Comparison of ENCODE assay signal across 8 mouse cellular contexts in genomic region chr7:84150361-84151000, GRCm38 (mm10). TPM values are rescaled to one million over a fixed set of nuclear protein-coding genes. Genes with fewer than 3 reads are reported as not detected.
A peak's percentile ranks its signal among the peaks of the same experiment; 100 is the strongest.
DNase-seq lines count a peak whose midpoint lies in the region; ATAC-seq and TF ChIP-seq lines count a peak whose summit lies in the region.

No protein-coding gene starts in this region.

- H3K4me1 ChIP-seq in spleen, adult 2 months (ENCODE audit: control insufficient read depth, insufficient read depth, insufficient read length): peaks cover 2% of the 10 kb centered on the region; the same call in 1 of the 2 replicates
- H3K4me1 ChIP-seq in forebrain, embryonic 14.5 days (ENCODE audit: control insufficient read depth, insufficient read depth, low read length): peaks cover 38% of the 10 kb centered on the region
- peaks cover 14% of the 10 kb centered on the region; the same call in 1 of the 2 replicates for H3K4me1 ChIP-seq in limb, embryonic 15.5 days
- peaks cover 9% of the 10 kb centered on the region for H3K4me1 ChIP-seq in stomach, embryonic 15.5 days

- H3K9ac ChIP-seq in forebrain, embryonic 14.5 days (ENCODE audit: low read length): peak overlapping the region; percentile 96
- peak overlapping the region; percentile 89 for H3K9ac ChIP-seq in limb, embryonic 15.5 days
- H3K9ac ChIP-seq in stomach, embryonic 15.5 days: peak overlapping the region; percentile 97; the same call in 1 of the 2 replicates

- H3K36me3 ChIP-seq in spleen, adult 2 months (ENCODE audit: control insufficient read depth, insufficient read depth, low read length): no peaks in the 10 kb centered on the region
- peaks cover 6% of the 10 kb centered on the region; the same call in 1 of the 2 replicates for H3K36me3 ChIP-seq in forebrain, embryonic 14.5 days (ENCODE audit: control insufficient read depth, insufficient read depth, low read length)
- H3K36me3 ChIP-seq in limb, embryonic 15.5 days: 0 out of 2 replicates have a peak, but pooled peaks cover 6% of the 10 kb centered on the region
- H3K36me3 ChIP-seq in stomach, embryonic 15.5 days: 0 out of 2 replicates have a peak, but pooled peaks cover 2% of the 10 kb centered on the region

- 17% methylated on average over 13 of the region's 13 CpGs for WGBS in spleen, adult 2 months
- WGBS in forebrain, embryonic 14.5 days: 7% methylated on average over 13 of the region's 13 CpGs
- WGBS in limb, embryonic 15.5 days: 7% methylated on average over 13 of the region's 13 CpGs
- WGBS in stomach, embryonic 15.5 days: 10% methylated on average over 13 of the region's 13 CpGs

- H3K9me3 ChIP-seq in forebrain, embryonic 14.5 days (replicated peaks; ENCODE audit: control insufficient read depth, low read length): no peaks in the 10 kb centered on the region
- no peaks in the 10 kb centered on the region for H3K9me3 ChIP-seq in limb, embryonic 15.5 days
- H3K9me3 ChIP-seq in stomach, embryonic 15.5 days: no peaks in the 10 kb centered on the region

- H3K27ac ChIP-seq in spleen, adult 2 months (ENCODE audit: insufficient read depth, low read length): no peak overlapping the region
- H3K27ac ChIP-seq in forebrain, embryonic 14.5 days (ENCODE audit: low read depth, low read length): no peak overlapping the region
- H3K27ac ChIP-seq in limb, embryonic 15.5 days: peak overlapping the region; percentile 90; the same call in 1 of the 2 replicates
- peak overlapping the region; percentile 94 for H3K27ac ChIP-seq in stomach, embryonic 15.5 days

- no peak for ATAC-seq in forebrain, embryonic 14.5 days
- no peak for ATAC-seq in limb, embryonic 15.5 days (ENCODE audit: insufficient number of reproducible peaks, low FRiP score, low TSS enrichment, low read depth)
- ATAC-seq in stomach, embryonic 15.5 days (ENCODE audit: insufficient read depth, low FRiP score, low read depth): no peak

- no peak for TF ChIP-seq CTCF in spleen, adult 2 months (IDR thresholded peaks at IDR 0.05; ENCODE audit: extremely low read depth, insufficient read depth, insufficient read length, insufficient replicate concordance)

- TF ChIP-seq POLR2A in spleen, adult 2 months (IDR thresholded peaks at IDR 0.05; ENCODE audit: low read depth, low read length): no peak

- H3K4me2 ChIP-seq in forebrain, embryonic 14.5 days (ENCODE audit: low read length): peak overlapping the region; percentile 96
- H3K4me2 ChIP-seq in limb, embryonic 15.5 days: peak overlapping the region; percentile 87
- H3K4me2 ChIP-seq in stomach, embryonic 15.5 days: peak overlapping the region; percentile 76

- H3K27me3 ChIP-seq in spleen, adult 2 months (ENCODE audit: control insufficient read depth, insufficient read depth, low read length): peaks cover 1% of the 10 kb centered on the region; the same call in 1 of the 2 replicates
- H3K27me3 ChIP-seq in forebrain, embryonic 14.5 days (replicated peaks; ENCODE audit: control insufficient read depth, insufficient read depth, low read length): no peaks in the 10 kb centered on the region
- no peaks in the 10 kb centered on the region for H3K27me3 ChIP-seq in limb, embryonic 15.5 days
- H3K27me3 ChIP-seq in stomach, embryonic 15.5 days (replicated peaks): no peaks in the 10 kb centered on the region

- peak overlapping the region; percentile 90 for H3K4me3 ChIP-seq in spleen, adult 2 months (ENCODE audit: extremely low read depth, insufficient read depth, insufficient read length)
- H3K4me3 ChIP-seq in forebrain, embryonic 14.5 days (ENCODE audit: low read depth, low read length): peak overlapping the region; percentile 93
- peak overlapping the region; percentile 92 for H3K4me3 ChIP-seq in limb, embryonic 15.5 days
- peak overlapping the region; percentile 78 for H3K4me3 ChIP-seq in stomach, embryonic 15.5 days (replicated peaks)

- intact Hi-C loops in left cerebral cortex, postnatal 25 days (cut with DNase I): loop anchor here (5.0 kb wide), 2 partner anchors 63 to 122 kb away; partner anchors contain the start of gene Cemip

- DNase-seq in spleen, adult 2 months (ENCODE audit: low read depth in 1 of 2, low spot score in 2 of 2): no peak
- DNase-seq in spleen, adult 12 weeks (ENCODE audit: low spot score): no peak
- no peak for DNase-seq in forebrain, embryonic 14.5 days (ENCODE audit: low spot score)
- DNase-seq in left cerebral cortex, postnatal 25 days (ENCODE audit: low spot score in 2 of 2): no peak
- DNase-seq in adrenal gland, postnatal 14 days: no peak
- no peak for DNase-seq in lung, postnatal 4 days

RNA-seq across cellular contexts. Expression of gene Abhd17c, which starts 1.2 kb away (rescaled TPM):
- 32.8 and 33.9 TPM in 2 replicates for polyA plus RNA-seq in spleen, adult 2 months (2012; rRNA removed)
- polyA plus RNA-seq in forebrain, embryonic 14.5 days (2014; fragmentation: Nextera tagmentation; extraction: Ambion mirVana): 20.7 and 20.9 TPM in 2 replicates
- 28.0 and 34.1 TPM in 2 replicates for polyA plus RNA-seq in limb, embryonic 15.5 days (2015; fragmentation: Nextera tagmentation; extraction: Ambion mirVana)
- 63.7 and 65.5 TPM in 2 replicates for polyA plus RNA-seq in stomach, embryonic 15.5 days (2015; fragmentation: Nextera tagmentation; extraction: Ambion mirVana)
- 10 to 100 TPM; 36.9 to 37.9 TPM for total RNA-seq in left cerebral cortex, postnatal 25 days (2021)
- total RNA-seq in adrenal gland, postnatal 14 days (2021): 33.3 and 44.3 TPM in 2 replicates

Comparison
In these comparisons a context has a peak if more than half of its experiments do, and no peak if none do; other contexts are left out.
1. H3K27ac ChIP-seq: peak in limb, embryonic 15.5 days (single experiment) and stomach, embryonic 15.5 days (single experiment); none in spleen, adult 2 months (single experiment) and forebrain, embryonic 14.5 days (single experiment).
2. Peak in every context shown above with its lines, with median percentiles within 50 percentile points of each other: H3K4me3 ChIP-seq, H3K4me2 ChIP-seq and H3K9ac ChIP-seq.